Mouse (Mus musculus) spleen, adult 12 weeks (tissue): ENCODE data around the gene 1700029P11Rik.

Experiments used
- DNase-seq: peaks from one replicate; pipeline ENCODE4 v3.0.0; 2022; ENCODE audit warnings: low spot score

Gene 1700029P11Rik

GRCm38 (mm10) chr15:81980321-81980720, at the start of gene 1700029P11Rik:
Gene 1700029P11Rik, plus strand, starts transcription at chr15:81980540.
- DNase-seq: no peak

- no peak for DNase-seq
These were observed 47.3 kb upstream of the 1700029P11Rik start for GRCm38 (mm10) chr15:81932951-81933470.

GRCm38 (mm10) chr15:81933986-81934385, 46.4 kb upstream of the 1700029P11Rik start:
- DNase-seq: no peak

GRCm38 (mm10) chr15:81935869-81936637, 44.3 kb upstream of the 1700029P11Rik start:
- no peak for DNase-seq

- DNase-seq: no peak
These were observed 43.7 kb upstream of the 1700029P11Rik start, which contains the start of gene Csdc2 for GRCm38 (mm10) chr15:81936679-81937078. Gene Csdc2, plus strand, starts transcription at chr15:81936759.

- DNase-seq: no peak
These were observed 43.0 kb upstream of the 1700029P11Rik start for GRCm38 (mm10) chr15:81937098-81937972.

GRCm38 (mm10) chr15:81938246-81938645, 42.1 kb upstream of the 1700029P11Rik start:
- DNase-seq: no peak

- DNase-seq: no peak
These were observed 41.1 kb upstream of the 1700029P11Rik start for GRCm38 (mm10) chr15:81939157-81939715.

- no peak for DNase-seq
These were observed 40.6 kb upstream of the 1700029P11Rik start for GRCm38 (mm10) chr15:81939774-81940173.

- DNase-seq: no peak
These were observed 40.1 kb upstream of the 1700029P11Rik start for GRCm38 (mm10) chr15:81940219-81940618.

GRCm38 (mm10) chr15:81941010-81941409, 39.3 kb upstream of the 1700029P11Rik start:
- DNase-seq: no peak

- no peak for DNase-seq
These were observed 37.1 kb upstream of the 1700029P11Rik start for GRCm38 (mm10) chr15:81943176-81943749.

- DNase-seq: no peak
These were observed 31.3 kb upstream of the 1700029P11Rik start for GRCm38 (mm10) chr15:81949076-81949475.

GRCm38 (mm10) chr15:81949476-81950131, 30.7 kb upstream of the 1700029P11Rik start:
- no peak for DNase-seq

- no peak for DNase-seq
These were observed 29.6 kb upstream of the 1700029P11Rik start for GRCm38 (mm10) chr15:81950716-81951115.

- no peak for DNase-seq
These were observed 29.2 kb upstream of the 1700029P11Rik start for GRCm38 (mm10) chr15:81951159-81951558.

- DNase-seq: no peak
These were observed 28.0 kb upstream of the 1700029P11Rik start for GRCm38 (mm10) chr15:81952310-81952709.

GRCm38 (mm10) chr15:81954151-81954583, 26.2 kb upstream of the 1700029P11Rik start:
- DNase-seq: no peak

- no peak for DNase-seq
These were observed 25.6 kb upstream of the 1700029P11Rik start for GRCm38 (mm10) chr15:81954716-81955115.

GRCm38 (mm10) chr15:81955414-81955813, 24.9 kb upstream of the 1700029P11Rik start:
- no peak for DNase-seq

- peak; percentile 35 for DNase-seq
These were observed 23.9 kb upstream of the 1700029P11Rik start for GRCm38 (mm10) chr15:81956457-81956856.
